Mouse (Mus musculus): ENCODE data around the gene Cox7a1.

Cox7a1 gene

DNA sequence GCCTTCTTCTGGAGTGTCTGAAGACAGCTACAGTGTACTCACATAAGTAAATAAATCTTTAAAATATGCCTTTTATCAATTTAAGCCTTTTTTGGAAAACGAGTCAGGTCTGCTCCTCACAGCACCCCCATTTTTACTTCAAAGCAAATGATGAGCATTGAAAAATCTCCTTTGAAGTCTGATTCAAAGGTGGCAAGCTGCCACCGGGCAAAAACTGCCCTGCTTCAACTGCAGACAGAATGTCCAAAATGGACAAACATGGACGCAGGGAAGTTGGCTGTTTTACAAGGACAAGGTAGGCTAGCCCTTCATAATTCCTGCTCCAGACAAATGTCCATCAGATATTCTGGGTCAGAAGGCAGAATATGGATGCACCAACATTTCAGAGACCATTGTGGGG lies 37.5 kb downstream of the Cox7a1 start:
- DNase-seq (ENCODE audit: low spot score) = no peak

DNA sequence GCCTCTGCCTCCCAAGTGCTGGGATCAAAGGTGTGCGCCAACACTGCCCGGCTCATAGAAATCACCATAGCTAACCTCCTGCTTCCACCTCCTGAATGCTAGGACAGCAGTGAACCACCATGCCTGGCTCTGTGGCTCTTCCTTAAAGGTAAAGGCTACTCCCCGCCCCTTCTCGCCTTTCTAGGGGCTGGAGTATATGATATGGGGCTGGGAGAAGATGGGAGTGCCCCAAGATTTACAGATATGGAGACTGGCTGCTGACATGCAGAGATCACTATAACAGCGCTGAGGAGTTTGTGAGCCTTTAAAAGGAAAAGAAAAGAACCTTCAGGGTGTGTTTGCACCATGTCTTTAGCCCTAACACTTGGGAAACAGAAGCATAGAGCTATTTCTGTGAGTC lies 38.3 kb downstream of the Cox7a1 start:
- DNase-seq (ENCODE audit: low spot score) = no peak

DNA sequence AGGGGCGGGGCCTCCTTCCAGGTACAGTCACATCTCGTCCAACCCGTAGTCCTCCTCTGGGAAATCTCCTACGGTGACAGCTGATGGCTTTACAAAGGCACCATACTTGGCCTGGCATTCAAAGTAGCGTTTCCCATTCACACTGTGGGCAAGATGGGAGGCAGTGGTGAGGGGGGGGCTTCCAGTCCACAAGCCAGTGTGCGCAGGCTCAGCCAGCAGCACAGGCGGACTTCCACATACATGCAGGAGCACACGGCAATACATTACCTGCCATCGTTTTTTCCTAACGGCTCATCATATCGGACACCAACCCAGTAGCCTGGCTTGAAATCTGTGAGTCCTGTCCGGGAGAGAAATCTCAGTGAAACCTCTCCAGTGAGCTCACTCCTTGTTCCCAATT lies 40.3 kb downstream of the Cox7a1 start:
- no peak for DNase-seq (ENCODE audit: low spot score)

DNA sequence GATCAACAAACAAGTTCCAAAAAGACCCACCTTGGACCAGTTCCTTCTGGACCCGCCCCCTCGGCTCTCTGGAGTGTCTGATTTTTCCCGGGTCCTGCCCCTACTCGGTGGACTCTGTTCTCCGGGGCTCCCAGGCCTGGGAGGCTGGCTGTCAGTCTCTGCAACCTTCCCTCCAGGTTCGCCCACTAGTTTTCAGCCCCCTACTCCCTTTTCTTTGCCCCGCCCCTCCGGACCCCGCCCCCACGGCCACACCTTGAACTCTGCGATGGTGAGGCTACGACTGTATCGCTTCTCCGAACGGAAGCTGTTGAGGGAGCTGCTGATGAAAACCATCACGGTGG lies 47.4 kb downstream of the Cox7a1 start:
- DNase-seq (ENCODE audit: low spot score) = no peak

DNA sequence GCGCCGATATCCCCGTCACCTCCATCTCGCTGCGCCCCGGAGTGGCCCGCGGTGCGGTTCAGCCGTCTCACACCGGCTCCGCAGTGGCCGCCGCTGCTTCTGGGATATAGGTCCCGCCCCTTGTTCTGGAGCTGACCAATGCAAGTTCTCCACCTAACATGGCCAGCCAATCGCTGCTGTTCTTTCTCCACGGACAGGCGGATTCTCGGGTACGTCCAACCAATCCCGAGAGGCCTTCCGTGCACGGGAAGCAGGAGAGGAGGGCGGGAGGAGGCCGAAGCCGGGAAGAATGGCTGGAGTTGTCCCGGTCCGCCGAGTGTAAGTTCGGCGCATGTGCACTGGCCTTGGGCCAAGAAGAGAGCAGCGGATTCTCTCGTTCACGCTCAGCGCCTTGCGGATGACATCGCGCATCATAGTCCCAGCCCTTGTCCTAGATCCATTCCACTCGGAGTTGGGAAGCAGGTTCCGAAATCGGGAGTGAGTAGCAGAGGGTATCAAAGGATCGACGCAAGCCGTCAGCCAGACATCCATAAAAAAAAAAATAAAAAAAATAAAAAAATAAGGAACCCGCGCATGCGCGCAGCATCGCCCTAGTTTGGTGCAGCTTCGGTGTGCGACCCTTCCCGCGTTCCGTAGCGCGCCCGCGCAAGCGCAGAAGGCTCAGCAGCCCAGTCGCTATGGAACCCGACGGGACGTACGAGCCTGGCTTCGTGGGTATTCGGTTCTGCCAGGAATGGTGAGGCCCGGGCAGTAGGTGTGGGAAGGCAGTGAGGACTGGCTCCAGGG lies 47.9 kb downstream of the Cox7a1 start, which contains the start of the genes Polr2i and Tbcb:
TSS of gene Polr2i (plus strand) at position 280 of the 786 bp plus-strand sequence.
TSS of gene Tbcb (minus strand) at position 604 of the 786 bp plus-strand sequence.
- DNase-seq (ENCODE audit: low spot score) = peak; percentile 98

DNA sequence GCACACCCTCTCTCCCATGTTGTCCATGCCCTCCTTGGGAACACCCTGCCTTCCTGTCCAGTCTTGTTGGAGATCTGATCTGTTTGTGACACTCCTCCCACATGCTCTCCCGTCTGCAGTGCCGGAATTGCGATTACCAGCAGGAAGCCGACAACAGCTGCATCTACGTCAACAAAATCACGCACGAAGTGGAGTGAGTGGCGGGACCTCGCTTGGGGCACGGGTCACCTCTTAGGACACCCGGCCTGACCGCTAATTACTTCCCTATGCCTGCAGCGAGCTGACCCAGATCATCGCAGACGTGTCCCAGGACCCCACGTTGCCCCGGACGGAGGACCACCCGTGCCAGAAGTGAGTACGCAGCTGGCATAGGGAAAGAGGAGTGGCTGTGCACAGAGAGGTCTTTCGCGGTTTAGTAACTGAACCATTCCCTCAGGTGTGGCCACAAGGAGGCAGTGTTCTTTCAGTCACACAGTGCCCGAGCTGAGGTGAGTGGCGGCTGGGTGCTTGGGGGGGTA lies 48.7 kb downstream of the Cox7a1 start:
- peak; percentile 61 for DNase-seq (ENCODE audit: low spot score)

DNA sequence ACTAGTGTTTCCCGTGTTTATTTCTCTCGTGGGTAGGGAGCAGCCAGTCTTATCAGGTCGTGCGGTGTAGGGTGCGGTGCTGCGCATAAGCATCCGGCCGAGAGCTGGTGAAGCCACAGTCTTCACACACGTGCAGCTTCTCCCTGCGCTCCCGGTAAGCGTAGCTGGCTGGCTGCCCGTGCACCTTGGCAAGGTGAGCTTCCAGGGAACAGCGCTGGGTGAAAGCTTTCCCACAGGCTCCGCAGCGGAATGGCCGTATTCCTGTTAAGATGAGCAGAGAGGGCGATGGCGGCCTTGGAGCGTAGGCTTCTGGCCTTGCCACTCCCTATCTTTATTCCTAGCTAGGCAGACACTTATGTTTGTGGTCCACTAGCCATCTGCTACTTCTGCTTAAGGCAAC lies 49.4 kb downstream of the Cox7a1 start:
- peak; percentile 27 for DNase-seq (ENCODE audit: low spot score)

DNA sequence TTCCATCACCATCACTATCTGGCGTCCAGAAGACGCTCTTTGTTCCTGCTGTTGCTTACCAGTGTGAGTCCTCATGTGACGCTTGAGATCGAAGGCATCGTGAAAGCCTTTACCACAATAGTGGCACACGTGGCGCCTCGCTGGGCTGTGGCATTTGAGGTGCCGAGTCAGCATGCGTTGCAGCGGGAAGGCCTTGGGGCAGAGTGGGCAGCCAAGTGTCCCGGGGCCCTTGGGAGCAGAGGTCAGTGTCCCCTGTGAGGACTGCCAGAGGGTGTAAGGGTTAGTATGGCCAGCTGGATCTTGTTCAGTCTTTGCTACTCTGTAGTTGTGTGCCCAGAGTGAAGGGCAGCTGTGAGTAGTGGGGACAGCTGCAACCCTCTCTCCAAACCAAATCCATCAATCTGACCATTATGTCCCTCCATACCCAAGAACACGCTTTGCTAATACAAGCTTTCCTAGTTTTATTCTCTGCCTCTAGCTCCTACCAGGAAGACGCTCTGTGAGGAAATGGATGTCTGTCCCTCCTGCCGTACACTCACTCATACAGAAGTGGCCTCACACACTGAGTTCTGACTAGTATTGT lies 50.4 kb downstream of the Cox7a1 start:
- no peak for DNase-seq (ENCODE audit: low spot score)

DNA sequence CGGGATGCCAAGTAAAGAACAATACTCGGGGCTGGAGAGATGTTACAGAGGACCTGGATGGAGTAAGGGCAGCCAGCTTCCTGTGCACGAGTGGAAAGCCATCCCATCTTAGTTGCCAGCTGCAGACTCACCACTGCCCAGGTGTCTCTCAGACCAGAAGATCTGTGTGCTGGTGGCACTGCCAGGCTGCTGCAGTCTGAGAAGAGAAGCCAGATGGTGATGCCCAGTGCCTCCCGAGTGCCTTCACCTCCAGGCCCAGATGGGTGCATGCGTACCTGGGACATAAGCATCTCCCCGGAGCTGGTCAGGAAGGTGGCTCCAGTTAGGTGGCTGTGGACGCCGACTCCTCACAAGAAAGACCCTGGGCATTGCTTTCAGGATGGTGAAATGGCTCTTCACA lies 51.1 kb downstream of the Cox7a1 start:
- no peak for DNase-seq (ENCODE audit: low spot score)

DNA sequence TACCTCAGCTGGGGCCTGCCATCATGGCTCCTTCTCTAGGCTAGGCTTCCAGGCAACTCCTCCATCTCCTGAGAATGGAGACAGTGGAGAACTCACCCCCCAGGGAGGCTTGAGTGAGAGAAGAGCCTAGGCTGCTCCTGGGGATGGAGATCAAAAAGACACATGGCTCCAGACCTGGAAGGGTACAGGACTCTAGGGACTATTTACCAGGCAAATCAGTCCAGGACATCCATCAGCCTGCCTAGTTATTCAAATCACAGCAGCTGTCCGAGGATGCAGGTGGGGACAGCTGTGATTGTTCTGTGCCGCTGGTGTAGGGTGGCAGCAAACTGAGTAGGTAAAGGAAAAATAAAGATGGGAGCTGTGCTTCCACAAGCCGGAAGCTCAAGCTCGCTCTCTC lies 51.7 kb downstream of the Cox7a1 start, which contains the start of gene Ovol3:
TSS of gene Ovol3 (minus strand) at position 101 of the 400 bp plus-strand sequence.
- no peak for DNase-seq (ENCODE audit: low spot score)
